Mouse (Mus musculus) stomach, embryonic 16.5 days (tissue): Measurements from ENCODE around the gene Sh3bgrl. TPM values are rescaled to one million over a fixed set of nuclear protein-coding genes. Genes with fewer than 3 reads are reported as not detected.

Source experiments
- ATAC-seq: fragments of 200-750 bp; cut with Nextera tagmentation; 2 replicates; pipeline ENCODE4 v1.8.0; 2017; ENCODE audit warnings: moderate number of reproducible peaks, moderate TSS enrichment; ENCODE audit not compliant: insufficient read depth, low FRiP score
- H3K27ac ChIP-seq: fragments of 300-500 bp; sonication (generic); 2 replicates; pipeline ENCODE4 v1.5.1; 2014; ENCODE audit warnings: low read length
- H3K27me3 ChIP-seq: fragments of 300-500 bp; sonication (generic); 2 replicates; pipeline ENCODE4 v1.6.1; 2014; ENCODE audit warnings: low read length, control low read depth, mixed read lengths; ENCODE audit not compliant: control insufficient read depth, insufficient read depth
- H3K36me3 ChIP-seq: fragments of 300-500 bp; sonication (generic); 2 replicates; pipeline ENCODE4 v1.6.1; 2014; ENCODE audit warnings: low read length; ENCODE audit not compliant: control insufficient read depth, insufficient read depth
- H3K4me1 ChIP-seq: fragments of 300-500 bp; sonication (generic); 2 replicates; pipeline ENCODE4 v1.6.1; 2014; ENCODE audit warnings: low read length, control low read depth, mixed read lengths; ENCODE audit not compliant: control insufficient read depth, insufficient read depth
- H3K4me2 ChIP-seq: fragments of 300-500 bp; sonication (generic); 2 replicates; pipeline ENCODE4 v1.6.1; 2014; ENCODE audit warnings: low read depth, low read length, mixed read lengths
- H3K4me3 ChIP-seq: fragments of 300-500 bp; sonication (generic); replicated peaks from 2 replicates; pipeline ENCODE4 v1.5.1; 2014; ENCODE audit warnings: mild to moderate bottlenecking, low read length
- H3K9ac ChIP-seq: fragments of 300-500 bp; sonication (generic); 2 replicates; pipeline ENCODE4 v1.6.1; 2014; ENCODE audit warnings: low read length
- H3K9me3 ChIP-seq: fragments of 300-500 bp; sonication (generic); replicated peaks from 2 replicates; pipeline ENCODE4 v1.6.1; 2016; ENCODE audit warnings: low read length, control low read depth; ENCODE audit not compliant: control insufficient read depth
- WGBS: fragments of 180-500 bp; shearing (Covaris S2); extraction: QIAGEN DNeasy Blood & Tissue Kit; methylation state at CpG from one replicate; pipeline ENCODE4 v1.1.7; 2014; 5-methylcytosine and 5-hydroxymethylcytosine counted together
- polyA plus RNA-seq: library from polyadenylated mRNA; unstranded; fragments of >200 nt; fragmentation: Nextera tagmentation; extraction: Ambion mirVana; gene quantifications from 2 replicates; pipeline ENCODE4 v1.2.1, GENCODE M21; 2015

Sh3bgrl gene
- polyA plus RNA-seq, 1 experiment from 2014 or later = 141 TPM

DNA sequence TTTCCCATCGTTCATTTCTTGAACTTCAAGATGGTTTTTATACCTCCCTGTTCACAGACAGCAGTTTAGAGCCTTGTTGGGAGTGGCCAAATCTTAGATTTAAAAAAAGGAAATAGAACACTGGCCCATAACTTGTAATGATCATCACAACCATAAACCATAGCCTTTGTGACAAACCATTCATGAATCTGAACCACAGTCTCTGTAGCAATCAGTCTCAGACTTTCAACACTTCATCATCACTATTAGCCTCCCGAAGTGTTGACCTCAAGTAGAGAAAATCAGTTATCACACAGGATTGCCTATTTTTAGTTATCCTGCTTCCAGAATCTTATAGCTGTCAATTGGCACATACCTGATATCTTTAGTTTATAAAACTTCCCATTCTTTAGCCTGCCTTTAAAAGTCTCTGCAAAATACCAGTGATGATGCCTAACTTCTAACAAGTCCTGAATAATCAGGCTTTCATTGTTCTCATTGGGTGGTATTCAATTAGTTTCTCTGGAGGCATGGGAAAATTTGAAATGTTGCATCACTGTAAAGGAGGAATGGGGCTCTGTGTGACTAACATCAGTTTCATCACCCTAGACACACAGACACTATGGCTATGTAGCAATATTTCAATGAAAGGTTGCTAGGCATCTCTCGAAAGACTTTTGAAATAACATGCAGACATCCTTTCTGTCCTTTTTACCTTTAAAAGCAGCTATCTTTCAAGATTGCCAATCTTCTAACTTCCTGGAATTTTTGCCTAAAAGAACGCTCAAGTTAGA is 89.7 kb downstream of the Sh3bgrl start:
- no peaks in the 10 kb centered on the region for H3K27me3 ChIP-seq
- H3K4me1 ChIP-seq = no peaks in the 10 kb centered on the region
- whole genome bisulfite sequencing = 75% methylated on average over 4 of the region's 4 CpGs
- no peaks in the 10 kb centered on the region for H3K9me3 ChIP-seq
- H3K36me3 ChIP-seq = no peaks in the 10 kb centered on the region
- no peak for ATAC-seq
- H3K27ac ChIP-seq = no peak overlapping the region
- H3K4me3 ChIP-seq = no peak overlapping the region
- no peak overlapping the region for H3K4me2 ChIP-seq
- no peak overlapping the region for H3K9ac ChIP-seq

DNA sequence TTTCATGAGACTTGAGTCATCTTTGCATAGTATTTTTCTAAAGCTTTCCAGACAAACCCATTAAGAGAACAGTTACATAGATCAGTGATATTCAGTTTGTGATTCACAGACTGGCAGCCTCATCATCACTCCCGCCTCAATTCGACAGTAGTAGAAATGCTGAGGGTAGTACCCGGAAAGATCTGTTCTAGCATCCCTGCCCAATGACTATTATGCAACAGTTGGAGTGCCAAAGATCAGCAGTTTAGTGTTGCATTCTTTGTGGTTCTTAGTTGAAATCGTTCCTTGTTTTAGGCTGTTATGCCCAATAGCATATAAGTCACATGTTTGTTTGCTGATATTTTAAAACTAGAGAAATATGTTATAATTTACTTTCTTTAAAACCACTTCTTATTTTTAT is 94.4 kb downstream of the Sh3bgrl start:
- Histone ChIP-seq H3K4me3 (no peak overlapping the region), H3K27me3 (no peaks in the 10 kb centered on the region), H3K9ac (no peak overlapping the region), H3K27ac (no peak overlapping the region), H3K4me2 (no peak overlapping the region), H3K9me3 (no peaks in the 10 kb centered on the region), H3K4me1 (no peaks in the 10 kb centered on the region), H3K36me3 (no peaks in the 10 kb centered on the region)
- 87% methylated on average over 4 of the region's 4 CpGs for WGBS
- no peak for ATAC-seq

DNA sequence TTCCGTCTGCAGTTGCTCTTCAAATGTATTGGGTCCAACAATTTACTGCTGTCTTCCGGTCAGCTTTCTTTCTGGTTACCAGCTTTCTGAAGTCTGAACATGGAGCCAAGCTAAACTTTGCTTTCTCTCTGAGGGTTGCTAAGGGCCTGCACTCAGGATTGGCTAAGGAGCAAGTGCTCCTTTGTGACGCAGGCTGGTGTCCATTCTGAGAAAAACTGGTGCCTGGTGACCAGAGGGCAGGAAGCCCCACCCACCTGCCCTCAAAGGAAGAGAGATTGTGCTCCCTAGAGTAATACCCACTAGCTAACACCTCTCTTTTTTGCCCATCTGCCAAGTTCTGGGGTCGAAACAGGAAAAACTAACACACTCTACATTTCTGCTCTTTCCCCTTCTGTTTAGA is 95.8 kb downstream of the Sh3bgrl start:
- Histone ChIP-seq H3K4me3 (no peak overlapping the region), H3K9ac (no peak overlapping the region), H3K27me3 (no peaks in the 10 kb centered on the region), H3K4me2 (no peak overlapping the region), H3K4me1 (no peaks in the 10 kb centered on the region), H3K9me3 (no peaks in the 10 kb centered on the region), H3K27ac (no peak overlapping the region; the same call in 1 of the 2 replicates), H3K36me3 (no peaks in the 10 kb centered on the region)
- 66% methylated on average over 4 of the region's 4 CpGs for WGBS
- no peak for ATAC-seq

DNA sequence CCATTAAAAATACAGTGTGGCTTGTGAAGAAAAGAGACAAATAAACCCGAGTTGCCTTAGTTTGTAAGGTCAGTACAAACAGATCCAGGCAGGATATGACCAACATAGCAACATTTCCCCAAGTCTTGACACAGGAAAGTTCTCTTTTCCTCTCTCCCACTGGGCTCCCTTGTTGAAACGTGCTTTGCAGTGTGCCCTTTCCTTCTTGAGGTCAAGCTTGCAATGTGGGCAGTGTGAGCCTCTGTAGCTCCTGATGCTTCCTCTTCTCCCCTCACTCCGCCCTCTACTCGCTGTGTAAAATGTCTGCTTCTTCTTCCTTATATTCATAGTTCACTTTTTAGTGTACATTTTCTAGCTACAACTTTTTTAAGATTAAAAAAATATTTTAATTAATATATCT is 96.3 kb downstream of the Sh3bgrl start:
- ATAC-seq = no peak
- H3K4me2 ChIP-seq = no peak overlapping the region
- H3K27me3 ChIP-seq = no peaks in the 10 kb centered on the region
- H3K9me3 ChIP-seq = no peaks in the 10 kb centered on the region
- H3K27ac ChIP-seq = no peak overlapping the region; the same call in 1 of the 2 replicates
- no peak overlapping the region for H3K4me3 ChIP-seq
- 65% methylated on average over 4 of the region's 4 CpGs for WGBS
- no peaks in the 10 kb centered on the region for H3K36me3 ChIP-seq
- no peaks in the 10 kb centered on the region for H3K4me1 ChIP-seq
- no peak overlapping the region for H3K9ac ChIP-seq

DNA sequence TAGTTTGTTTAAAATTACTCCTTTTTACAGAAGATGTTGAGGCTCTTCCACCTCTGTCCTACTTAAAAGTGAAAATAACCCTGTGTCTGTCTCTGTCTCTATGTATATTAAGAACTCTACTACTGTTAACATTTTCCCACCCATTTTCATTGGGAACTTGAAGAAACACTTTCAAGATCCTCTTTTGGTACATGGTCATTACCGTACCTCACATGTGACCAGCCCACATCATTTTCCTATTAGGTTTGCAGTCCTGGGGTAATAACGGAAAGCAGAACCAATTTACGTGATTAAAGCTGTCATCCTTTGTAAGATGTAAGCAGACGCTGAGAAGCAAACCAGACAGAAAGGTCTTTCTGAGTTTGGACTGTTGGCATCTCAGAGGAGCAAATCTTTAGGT is 101.3 kb downstream of the Sh3bgrl start, which contains the start of gene Gm6377:
TSS of gene Gm6377 (plus strand) at position 289 of the 400 bp plus-strand sequence.
- Histone ChIP-seq H3K4me1 (no peaks in the 10 kb centered on the region), H3K4me2 (no peak within 1 kb of the TSS), H3K4me3 (no peak within 1 kb of the TSS), H3K36me3 (no peaks in the 10 kb centered on the region), H3K9ac (no peak within 1 kb of the TSS), H3K27me3 (no peaks in the 10 kb centered on the region), H3K27ac (no peak within 1 kb of the TSS), H3K9me3 (no peaks in the 10 kb centered on the region)
- ATAC-seq = no peak
- WGBS = 59% methylated on average over 4 of the region's 4 CpGs

DNA sequence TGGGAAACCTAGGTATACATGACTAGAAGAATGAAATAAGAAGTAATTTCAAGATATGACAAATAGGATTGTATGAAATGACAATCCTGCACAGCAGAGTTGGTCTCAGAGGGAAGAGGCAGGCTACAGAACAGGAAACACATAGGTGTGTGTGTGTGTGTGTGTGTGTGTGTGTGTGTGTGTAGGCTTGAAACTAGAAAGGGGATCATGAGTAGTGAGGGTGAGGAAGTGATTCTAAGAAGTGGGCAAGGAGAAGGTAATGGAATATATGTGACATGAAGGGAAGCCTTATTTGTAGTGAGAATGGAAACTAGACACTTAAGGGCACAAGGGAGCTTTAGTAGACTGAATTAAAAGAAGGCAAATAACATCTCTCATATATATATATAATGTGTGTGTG is 112.7 kb downstream of the Sh3bgrl start:
- ATAC-seq = no peak
- Histone ChIP-seq H3K27me3 (no peaks in the 10 kb centered on the region), H3K9me3 (no peaks in the 10 kb centered on the region), H3K4me1 (no peaks in the 10 kb centered on the region), H3K27ac (no peak overlapping the region), H3K4me3 (no peak overlapping the region), H3K4me2 (no peak overlapping the region), H3K9ac (no peak overlapping the region), H3K36me3 (no peaks in the 10 kb centered on the region)

DNA sequence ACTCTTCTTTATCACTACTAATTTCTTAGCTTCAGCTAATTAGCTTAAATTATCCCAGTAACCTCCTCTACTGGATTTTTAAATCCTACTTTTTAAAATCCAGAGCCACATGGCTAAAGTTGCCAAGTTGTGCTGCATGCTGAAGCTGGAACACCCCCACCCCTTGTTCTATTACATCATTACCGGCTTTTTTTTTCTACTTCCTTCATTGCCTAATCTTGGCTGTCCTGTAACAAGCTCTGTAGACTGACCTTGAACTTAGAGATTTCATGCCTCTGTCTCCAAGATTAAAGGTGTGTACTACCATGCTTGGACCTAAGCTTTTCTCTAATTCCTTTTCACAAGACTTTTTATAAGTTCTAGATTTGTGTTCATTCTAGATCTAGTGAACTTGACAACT is 133.6 kb downstream of the Sh3bgrl start:
- Histone ChIP-seq H3K27ac (no peak overlapping the region), H3K27me3 (no peaks in the 10 kb centered on the region), H3K9me3 (no peaks in the 10 kb centered on the region), H3K4me3 (no peak overlapping the region), H3K36me3 (no peaks in the 10 kb centered on the region), H3K9ac (no peak overlapping the region), H3K4me1 (no peaks in the 10 kb centered on the region), H3K4me2 (no peak overlapping the region)
- no peak for ATAC-seq
- whole genome bisulfite sequencing = 88% methylated on average over 1 of the region's 1 CpGs

DNA sequence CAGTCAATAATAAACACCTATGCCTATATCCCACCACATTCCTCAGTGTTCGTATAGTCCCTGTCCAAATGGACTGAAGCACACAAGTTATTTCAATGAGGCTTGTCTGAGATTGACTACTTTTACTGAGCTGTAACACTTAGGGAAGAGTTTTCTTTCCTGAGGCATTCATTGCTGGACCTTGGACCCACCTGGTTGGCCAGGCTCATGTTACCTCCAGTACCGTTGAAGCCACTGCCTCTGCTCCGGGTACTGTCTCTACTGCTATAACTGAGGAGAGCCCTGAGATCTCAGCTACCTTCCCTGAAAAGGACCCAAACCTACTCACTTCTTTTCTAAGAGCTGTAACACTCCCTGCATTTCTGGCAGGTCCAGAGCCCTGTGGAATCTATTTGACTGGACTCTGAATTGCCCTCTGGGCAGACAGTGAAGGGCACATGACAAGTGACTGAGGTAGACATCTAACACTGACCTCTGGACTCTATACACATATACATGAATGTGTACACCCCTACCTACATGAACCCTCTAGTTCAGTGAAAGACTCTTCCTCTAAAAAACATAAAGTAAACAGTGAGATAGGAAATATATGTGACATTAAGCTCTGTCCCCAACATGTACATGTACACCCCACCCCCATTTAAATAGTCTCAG is 140.3 kb downstream of the Sh3bgrl start:
- no peak for ATAC-seq
- Histone ChIP-seq H3K27me3 (no peaks in the 10 kb centered on the region), H3K4me2 (no peak overlapping the region), H3K4me1 (no peaks in the 10 kb centered on the region), H3K9me3 (no peaks in the 10 kb centered on the region), H3K27ac (no peak overlapping the region), H3K36me3 (no peaks in the 10 kb centered on the region), H3K4me3 (no peak overlapping the region), H3K9ac (no peak overlapping the region)
- 91% methylated on average over 3 of the region's 3 CpGs for WGBS

DNA sequence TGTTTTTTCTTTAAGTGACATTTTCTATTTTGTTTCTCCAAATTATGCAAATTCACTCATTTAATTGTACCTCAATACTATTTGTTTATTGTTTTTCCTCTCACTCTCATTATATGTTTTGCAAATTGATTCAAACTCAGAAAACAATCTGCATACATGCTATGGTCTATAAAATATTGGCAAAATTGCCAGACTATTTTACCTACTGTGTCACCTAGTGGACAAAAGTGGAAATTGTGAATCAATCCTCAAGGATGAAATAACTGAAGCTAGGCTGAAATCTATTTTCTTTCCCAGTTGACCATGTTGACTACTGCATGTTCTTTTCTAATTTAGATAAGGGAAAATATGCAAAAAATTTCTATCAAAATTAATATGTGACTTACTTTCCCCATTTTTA is 143.0 kb downstream of the Sh3bgrl start:
- H3K4me3 ChIP-seq = no peak overlapping the region
- no peak overlapping the region for H3K27ac ChIP-seq
- no peak for ATAC-seq
- no peaks in the 10 kb centered on the region for H3K36me3 ChIP-seq
- H3K9ac ChIP-seq = no peak overlapping the region
- H3K4me2 ChIP-seq = no peak overlapping the region
- no peaks in the 10 kb centered on the region for H3K4me1 ChIP-seq
- H3K9me3 ChIP-seq = no peaks in the 10 kb centered on the region
- H3K27me3 ChIP-seq = no peaks in the 10 kb centered on the region
